Mouse (Mus musculus): Measurements from ENCODE around the gene Mrps6.

The Mrps6 gene

DNA sequence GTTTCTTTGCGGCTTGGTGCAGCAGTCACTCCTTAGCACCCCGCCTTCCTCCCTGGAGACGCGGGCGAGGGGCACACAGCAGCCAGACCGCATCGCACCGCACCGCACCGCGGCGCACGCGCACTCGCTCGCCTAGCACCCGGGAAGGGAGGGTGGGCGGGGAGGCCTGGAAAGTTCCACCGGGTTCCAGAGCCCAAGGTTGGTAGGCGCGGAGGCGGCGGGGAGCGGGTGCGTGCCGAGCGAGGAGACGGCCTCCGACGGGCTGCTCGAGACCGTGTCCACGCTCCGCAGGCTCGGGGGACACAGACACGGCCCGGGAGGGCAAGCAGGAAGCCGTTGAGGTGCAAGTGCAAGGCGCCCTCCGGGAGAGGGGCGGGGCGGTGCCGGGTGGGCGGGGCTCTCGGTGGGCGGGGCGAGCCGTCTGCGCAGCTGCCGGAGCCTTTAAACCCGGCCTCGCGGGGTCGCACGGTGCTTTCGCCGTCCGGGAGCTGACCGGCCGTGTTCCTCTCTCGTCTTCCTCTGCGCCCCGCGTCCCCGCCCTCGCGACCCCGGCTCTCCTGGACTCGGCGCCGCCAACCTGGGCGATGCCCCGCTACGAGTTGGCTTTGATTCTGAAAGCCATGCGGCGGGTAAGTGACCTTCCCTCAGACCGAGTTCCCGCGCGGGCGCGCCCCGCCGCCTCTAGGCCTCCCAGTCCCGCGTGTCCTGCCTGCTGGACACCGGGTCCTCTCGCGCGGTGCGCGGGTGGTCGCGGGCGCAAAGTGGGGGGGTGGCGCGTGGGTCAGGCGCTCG is at the start of gene Mrps6, which contains the start of the genes Gm49711 and Slc5a3:
Gene Mrps6 (plus strand): TSS at position 419 of the 792 bp plus-strand sequence.
Gene Gm49711 (plus strand): TSS at position 465 of the 792 bp plus-strand sequence.
Gene Slc5a3 (plus strand): TSS at position 471 of the 792 bp plus-strand sequence.
- DNase-seq (ENCODE audit: low read depth, low spot score) = peak; percentile 91

- DNase-seq (ENCODE audit: low read depth, low spot score) = no peak
These were observed 48.5 kb upstream of the Mrps6 start for GRCm38 (mm10) chr16:92009586-92009985.

DNA sequence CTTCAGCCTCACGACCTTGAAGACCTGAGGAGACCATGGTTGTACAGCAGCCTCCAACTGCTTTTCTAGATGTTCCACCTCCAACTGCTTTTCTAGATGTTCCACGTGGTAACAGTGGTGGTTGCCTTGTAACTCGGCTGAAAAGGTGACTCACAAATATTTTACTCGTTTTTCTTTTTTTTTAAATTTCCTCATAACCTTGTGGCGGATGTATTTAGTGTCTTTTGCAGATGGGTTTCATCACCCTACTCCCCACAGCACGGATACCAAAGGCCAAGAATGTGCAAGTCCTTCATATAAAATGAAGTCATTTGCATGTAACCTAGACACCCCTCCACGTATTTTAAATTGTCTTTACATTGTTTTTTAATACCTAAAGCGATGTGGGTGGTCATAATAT is 41.3 kb upstream of the Mrps6 start:
- DNase-seq (ENCODE audit: low read depth, low spot score) = no peak

DNA sequence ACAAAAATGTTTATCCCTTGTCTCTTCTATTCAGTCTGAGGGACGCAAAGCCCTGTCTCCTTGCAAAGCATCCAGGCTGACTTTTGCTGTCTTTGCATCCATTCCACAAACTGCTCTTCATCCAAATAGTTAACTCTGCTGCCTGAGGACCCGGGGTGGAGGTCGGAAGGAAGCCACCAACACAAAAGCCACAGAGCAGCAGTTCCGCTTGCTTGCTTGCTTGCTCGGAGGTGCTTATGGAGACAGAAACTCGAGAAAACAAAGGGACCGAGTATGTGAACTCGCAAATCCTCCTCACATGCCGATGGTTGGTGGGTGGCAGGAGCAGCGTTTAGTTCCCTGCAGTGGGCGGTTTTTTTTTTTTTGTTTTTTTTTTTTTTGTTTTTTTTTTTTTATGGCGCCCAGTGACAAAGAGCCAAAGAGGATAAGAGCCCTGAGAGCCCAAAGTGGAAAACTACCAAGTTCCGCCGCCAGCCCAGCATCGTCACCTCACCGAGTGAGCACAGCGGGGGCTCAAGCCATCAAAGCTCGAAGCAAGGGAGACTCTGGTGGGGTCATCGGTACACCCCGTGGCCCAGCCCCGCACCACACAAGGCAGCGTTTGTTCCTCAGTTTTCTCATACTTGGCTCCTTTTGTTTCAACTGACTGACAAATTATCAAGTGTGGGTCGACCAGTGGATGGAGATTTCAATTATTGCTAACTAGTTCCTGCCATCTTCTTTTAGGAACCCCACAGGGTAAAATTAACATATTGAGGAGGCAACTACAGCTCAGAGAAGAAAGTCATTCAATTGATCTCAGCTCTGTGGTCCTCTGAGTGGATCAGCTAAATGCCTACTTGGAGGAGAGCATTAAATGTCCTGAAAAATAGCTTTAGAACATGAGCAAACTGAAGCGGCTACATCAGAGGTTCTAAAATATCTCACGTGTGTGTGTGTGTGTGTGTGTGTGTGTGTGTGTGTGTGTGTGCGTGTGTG is 38.6 kb upstream of the Mrps6 start:
- peak; percentile 80 for DNase-seq (ENCODE audit: low read depth, low spot score)

GRCm38 (mm10) chr16:92021656-92022400 is 36.2 kb upstream of the Mrps6 start:
- DNase-seq (ENCODE audit: low read depth, low spot score) = peak; percentile 79

- DNase-seq (ENCODE audit: low read depth, low spot score) = no peak
These were observed 35.4 kb upstream of the Mrps6 start for GRCm38 (mm10) chr16:92022494-92023283.

GRCm38 (mm10) chr16:92033286-92033685 is 24.8 kb upstream of the Mrps6 start:
- no peak for DNase-seq (ENCODE audit: low read depth, low spot score)

DNA sequence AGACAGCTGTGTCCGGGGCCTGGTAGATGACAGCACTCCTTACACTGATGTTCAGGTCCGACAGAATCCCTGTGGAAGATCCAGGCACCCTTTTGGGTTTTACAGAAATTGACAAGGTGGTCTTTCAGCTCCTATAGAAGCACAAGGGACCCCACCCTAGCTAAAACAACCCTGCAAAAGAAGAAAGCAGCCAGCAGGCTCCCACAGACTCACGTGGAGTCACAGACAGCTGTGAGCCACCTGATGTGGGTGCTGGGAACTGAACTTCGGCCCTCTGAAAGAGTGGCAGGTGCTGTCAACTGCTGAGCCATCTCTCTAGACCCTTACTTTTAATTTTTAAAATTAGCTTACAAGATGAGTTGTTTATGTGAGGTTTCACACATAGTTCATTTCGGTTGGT is 23.4 kb upstream of the Mrps6 start:
- DNase-seq (ENCODE audit: low read depth, low spot score) = no peak

- DNase-seq (ENCODE audit: low read depth, low spot score) = no peak
These were observed 21.4 kb upstream of the Mrps6 start for GRCm38 (mm10) chr16:92036701-92037100.

DNA sequence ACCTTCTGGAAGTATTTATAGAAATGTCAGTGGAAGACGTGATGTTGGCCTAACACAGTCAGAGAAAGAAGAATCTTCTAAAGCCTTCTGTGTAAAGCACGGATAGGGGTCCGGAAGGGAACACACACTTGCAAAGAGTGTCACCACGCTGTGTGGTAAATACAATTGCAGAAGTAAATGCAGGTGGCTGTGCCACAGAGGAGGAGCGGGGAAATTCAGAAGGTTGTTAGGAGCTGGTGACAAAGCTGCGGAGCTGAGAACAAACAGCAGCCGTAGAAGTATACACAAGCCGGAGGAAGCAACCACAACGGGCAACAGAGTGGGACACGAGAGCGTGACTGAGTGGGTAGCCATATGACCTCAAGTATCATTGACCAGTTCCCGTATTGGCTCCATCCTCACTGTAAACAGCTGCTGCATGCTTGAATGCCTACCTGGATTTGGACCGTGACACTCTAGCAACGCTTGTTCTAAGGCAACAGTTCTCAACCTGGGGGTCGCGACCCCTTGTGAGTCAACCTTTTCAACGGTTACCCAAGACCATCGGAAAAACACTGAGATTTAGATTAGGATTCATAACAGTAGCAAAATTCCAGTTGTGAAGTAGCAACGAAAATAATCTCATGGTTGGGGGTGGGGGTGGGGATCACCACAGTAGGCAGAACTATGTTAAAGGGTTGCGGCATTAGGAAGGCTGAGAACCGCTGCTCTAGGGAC is 20.0 kb upstream of the Mrps6 start:
- DNase-seq (ENCODE audit: low read depth, low spot score) = no peak

- DNase-seq (ENCODE audit: low read depth, low spot score) = peak; percentile 81
These were observed 18.6 kb upstream of the Mrps6 start for GRCm38 (mm10) chr16:92039421-92039820.

GRCm38 (mm10) chr16:92039966-92040365 is 18.1 kb upstream of the Mrps6 start:
- peak; percentile 52 for DNase-seq (ENCODE audit: low read depth, low spot score)

- DNase-seq (ENCODE audit: low read depth, low spot score) = no peak
These were observed 6.2 kb upstream of the Mrps6 start for GRCm38 (mm10) chr16:92051777-92052310.

DNA sequence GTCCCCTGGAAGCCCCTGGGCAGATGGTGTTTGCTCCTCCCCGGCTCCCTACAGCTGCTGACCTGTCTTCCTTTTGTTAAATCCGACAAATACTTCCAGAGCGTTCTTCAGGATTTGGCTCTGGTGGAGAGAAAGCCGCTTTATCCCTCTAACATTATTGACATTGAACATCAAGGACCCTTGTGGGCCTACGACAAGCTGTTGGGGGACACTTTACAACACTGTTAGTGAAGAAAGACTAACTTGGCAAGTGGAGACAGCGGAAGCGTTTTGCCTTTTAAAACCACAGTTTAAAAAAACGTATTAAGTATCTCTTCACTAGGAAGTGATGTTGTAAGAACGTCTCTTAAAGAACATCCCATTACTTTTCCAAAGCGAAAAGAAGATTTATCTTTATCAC is 5.5 kb upstream of the Mrps6 start:
- no peak for DNase-seq (ENCODE audit: low read depth, low spot score)

DNA sequence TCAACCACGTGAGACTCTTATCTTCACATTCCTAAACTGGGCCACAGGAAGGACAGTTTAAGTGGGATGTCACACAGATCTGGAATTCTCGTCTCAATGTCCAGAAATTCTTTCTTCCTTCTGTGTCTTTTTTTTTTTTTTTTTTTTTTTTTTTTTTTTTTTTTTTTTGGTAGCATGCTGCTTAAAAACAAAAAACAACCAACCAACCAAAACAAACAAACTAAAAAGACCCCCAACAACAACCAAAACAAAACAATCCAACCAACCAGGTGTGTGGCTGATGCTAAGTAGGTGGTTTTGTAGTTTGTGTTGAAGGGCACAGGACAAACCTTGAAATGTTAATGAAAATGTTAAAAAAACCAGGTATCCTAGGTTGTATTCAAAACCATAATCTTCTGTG is 1.4 kb upstream of the Mrps6 start:
- no peak for DNase-seq (ENCODE audit: low read depth, low spot score)

DNA sequence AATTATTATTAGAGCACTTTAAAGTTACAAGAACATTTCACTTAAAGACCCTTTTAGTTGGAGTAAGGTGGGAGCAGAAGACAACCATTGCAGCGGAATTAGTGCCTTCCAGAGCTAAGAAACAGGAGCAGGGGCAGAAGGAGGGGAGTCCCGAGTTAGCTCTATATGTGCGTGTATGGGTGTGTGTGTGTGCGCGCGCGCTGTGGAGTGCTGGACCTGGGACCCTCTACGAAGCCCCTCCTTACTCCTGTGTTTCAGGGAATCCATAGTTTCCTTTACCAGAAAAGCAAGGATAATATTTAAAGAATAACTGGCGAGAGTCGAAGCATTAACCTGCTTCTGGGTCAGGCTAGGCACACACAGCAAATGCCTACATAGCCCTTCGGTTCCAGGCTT is 616 bp upstream of the Mrps6 start:
- DNase-seq (ENCODE audit: low read depth, low spot score) = no peak

GRCm38 (mm10) chr16:92058644-92059620 is 862 bp downstream of the Mrps6 start:
- DNase-seq (ENCODE audit: low read depth, low spot score) = no peak

GRCm38 (mm10) chr16:92060213-92060612 is 2.1 kb downstream of the Mrps6 start:
- no peak for DNase-seq (ENCODE audit: low read depth, low spot score)

DNA sequence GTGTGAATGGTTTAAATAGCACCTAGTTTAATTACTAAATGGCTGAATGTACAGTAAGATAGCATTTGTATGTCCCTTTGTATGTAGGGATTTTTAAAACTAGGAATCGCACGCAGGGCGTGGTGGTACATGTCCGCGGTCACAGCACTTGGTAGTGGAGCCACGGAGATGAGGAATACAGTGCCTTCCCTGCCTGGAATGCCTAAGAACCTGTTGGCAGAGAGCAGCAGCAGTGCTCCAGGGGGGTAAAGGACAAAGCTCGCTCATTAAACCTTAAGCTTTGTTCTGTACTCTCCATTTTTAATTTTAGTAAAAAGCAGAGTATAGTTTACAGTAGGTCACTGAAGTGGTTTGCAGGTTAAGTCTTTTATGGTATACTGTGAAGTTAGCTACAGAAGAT is 3.5 kb downstream of the Mrps6 start:
- DNase-seq (ENCODE audit: low read depth, low spot score) = no peak

Measured in ZHBTc4 (cell line).